Mouse (Mus musculus) megakaryocyte-erythroid progenitor cell, adult 5 weeks (primary cell): ENCODE data around the gene Tspan4. TPM values are rescaled to one million over a fixed set of nuclear protein-coding genes. Genes with fewer than 3 reads are reported as not detected.

ENCODE experiments used
- polyA plus RNA-seq: library from polyadenylated mRNA; stranded (reverse); fragments of >175 nt; gene quantifications from 2 replicates; pipeline ENCODE4 v1.2.3, GENCODE M21; 2012

Gene Tspan4
- polyA plus RNA-seq = 27.3 and 28.2 TPM in 2 replicates

DNA sequence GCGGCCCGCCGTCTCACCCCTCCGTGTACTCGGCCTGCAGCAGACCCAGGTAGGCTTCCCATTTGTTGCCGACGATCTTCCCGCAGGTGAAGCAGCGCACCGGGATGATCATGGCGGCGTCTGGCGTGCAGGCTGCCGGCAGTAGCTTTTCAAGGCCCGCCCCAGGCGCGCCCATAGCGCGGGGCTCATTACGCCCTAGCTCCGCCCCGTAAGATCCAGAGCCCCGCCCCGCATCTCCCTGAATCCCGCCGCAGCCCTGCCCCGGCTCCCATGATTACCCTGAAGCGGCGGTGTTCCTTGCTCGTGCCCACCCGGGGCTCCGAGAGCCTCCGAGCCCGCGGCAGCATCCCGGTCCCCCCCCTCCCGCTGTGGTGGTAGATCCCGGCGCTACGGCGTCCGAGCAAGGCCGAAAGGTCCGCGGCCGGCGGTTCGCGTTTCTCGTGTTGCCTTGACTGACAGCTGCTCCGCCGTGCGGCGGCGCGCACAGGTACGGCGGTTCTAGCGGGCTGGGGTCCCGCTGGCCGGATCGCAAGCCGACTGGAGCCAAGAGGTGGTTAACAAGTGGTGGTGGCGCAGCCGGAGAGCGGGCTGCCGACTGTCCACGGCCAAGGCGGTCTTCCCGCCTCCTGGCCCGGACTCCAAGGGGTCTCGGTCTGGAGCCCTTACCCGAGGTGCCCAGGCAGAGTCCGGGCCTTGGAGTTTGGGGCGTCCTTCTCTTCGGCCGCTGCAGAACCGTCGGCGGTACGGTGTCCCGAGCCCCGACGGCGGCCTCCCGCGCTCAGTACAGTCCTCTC, at the start of gene Tspan4, which contains the start of gene Polr2l:
TSS of gene Tspan4 (plus strand) at position 230 of the 794 bp plus-strand sequence.
TSS of gene Polr2l (minus strand) at position 122 of the 794 bp plus-strand sequence.

DNA sequence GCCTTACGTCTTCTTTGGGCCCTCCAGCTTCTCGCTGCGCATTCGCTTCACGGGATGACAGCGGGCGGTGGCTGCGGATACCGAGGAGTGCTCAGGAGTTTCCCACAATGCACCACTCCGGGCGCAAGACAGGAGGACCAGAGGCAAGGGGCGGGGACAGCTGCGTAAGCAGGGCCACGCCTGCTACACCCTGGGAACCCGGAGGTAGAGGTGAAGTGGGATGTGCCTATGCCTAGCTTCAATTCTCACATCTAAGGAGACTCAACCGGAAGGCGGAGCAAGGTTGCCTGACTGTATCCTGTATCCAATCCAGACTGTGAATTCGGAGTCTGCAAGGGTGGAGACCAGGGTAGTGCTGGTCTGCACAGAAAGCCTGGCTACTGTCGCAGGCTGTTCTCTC, 45.7 kb upstream of the Tspan4 start, which contains the start of gene Cend1:
TSS of gene Cend1 (minus strand) at position 182 of the 400 bp plus-strand sequence.

GRCm38 (mm10) chr7:141437178-141438120, 37.6 kb upstream of the Tspan4 start, which contains the start of gene Slc25a22:
Gene Slc25a22 (minus strand): TSS chr7:141437892.

DNA sequence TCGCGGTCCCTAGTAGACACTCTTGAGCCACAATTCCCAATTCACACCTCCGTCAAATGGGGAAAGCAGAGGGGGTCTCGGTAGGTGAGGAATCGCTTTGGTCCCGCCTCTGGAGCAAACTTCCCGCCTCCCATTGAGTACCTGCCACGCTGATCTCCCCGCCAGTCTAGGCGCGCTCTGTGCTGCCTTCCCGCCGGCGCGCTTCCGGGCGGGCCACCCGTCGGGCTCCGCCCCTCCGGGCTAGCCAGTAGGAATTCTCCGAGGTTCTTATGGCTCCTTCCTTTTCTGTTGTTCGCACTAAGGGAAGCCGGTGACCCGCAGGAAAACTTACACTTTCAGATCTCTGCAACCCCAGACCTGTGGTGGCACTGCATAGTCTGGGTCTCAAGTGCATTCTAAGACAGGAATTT, 31.2 kb upstream of the Tspan4 start, which contains the start of gene Pidd1:
TSS of gene Pidd1 (minus strand) at position 198 of the 410 bp plus-strand sequence.

DNA sequence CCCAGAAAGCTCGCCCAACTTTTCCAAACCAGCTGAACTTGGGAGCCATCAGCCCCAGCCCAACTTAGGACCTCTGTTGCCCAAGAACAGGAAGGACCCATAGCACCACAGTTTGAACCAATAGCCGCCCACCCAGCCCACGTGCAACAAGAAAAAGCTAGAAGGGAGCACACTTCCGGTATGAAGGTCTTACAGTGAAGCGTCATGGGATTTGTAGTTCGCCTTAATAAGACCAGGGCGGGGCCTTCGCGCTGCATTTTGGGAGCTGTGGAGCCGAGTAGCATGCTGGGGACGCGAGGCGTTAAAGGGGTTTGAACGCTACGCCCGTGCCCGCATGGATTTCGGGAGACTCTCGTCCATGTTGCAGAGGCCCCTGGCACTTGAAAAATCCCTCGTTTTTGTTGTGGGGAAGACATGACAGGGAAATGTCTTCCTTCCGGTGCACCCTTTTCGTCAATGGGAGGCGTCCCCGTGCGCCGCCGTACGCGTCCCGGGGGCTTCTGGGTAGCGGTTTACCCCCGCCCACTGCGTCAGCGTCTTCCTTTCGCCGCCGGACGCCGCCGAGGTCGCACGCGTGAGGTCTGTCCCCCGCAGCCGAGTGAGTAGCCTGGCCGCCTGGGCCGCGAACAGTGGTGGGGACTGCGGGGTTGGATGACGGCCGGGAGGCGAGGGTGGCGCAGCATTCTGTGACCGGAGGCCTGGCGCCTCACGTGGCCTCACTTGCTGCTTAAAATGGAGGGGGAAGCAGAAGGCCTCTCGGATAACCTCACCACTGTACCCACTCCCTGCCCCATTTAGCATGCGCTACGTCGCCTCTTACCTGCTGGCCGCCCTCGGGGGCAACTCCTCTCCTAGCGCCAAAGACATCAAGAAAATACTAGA, 27.7 kb upstream of the Tspan4 start, which contains the start of gene Rplp2:
TSS of gene Rplp2 (plus strand) at position 261 of the 882 bp plus-strand sequence.

GRCm38 (mm10) chr7:141454967-141455551, 20.0 kb upstream of the Tspan4 start, which contains the start of gene Pnpla2:
Gene Pnpla2 (plus strand): TSS chr7:141455198.

GRCm38 (mm10) chr7:141460391-141461113, 14.5 kb upstream of the Tspan4 start, which contains the start of gene Cracr2b:
Gene Cracr2b (plus strand): TSS chr7:141461094.

DNA sequence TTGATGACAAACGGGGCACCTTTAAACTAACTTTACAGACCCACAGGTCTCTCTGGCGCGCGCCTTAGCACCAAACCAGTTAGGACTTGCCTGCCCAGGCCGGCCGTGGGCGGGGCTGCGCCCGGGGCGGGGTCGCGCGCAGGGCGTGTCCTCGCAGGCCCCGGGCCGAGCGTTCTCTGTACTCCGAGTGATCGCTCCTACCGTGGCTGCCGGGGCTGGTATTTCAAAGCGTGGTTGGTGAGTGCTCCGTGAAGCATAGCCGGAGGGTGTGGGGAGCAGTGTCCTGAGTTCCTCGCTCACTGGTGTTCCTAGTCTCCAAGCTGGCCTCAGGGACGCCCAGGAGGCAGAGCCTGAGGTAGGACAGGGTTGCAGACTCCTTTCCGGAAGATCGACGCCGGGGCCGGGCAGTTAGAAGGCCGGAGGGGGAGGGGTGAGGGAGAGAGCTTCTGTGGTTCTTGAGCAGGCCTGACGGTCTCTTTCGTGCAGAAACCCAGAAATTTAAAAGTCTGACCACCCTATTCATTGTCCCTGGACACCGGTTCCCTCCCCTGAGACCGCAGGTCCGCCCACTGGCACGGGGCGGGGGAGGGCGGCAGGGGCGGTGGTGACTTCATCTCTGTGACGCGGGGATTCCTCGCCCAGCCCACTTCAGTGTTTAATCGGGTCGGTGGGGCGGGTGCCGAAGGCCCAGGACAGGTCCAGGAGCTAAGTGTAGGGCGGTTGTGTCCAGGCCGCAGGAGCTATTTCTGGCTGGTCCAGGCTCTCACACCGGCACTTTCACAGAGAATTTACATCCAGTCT, 7.6 kb upstream of the Tspan4 start, which contains the start of gene Cd151:
TSS of gene Cd151 (plus strand) at position 163 of the 801 bp plus-strand sequence.

GRCm38 (mm10) chr7:141539556-141540311, 64.7 kb downstream of the Tspan4 start, which contains the start of gene Chid1:
Gene Chid1 (minus strand): TSS chr7:141539857.

Other genes with a start within 250 kb of the Tspan4 start
- 130 and 156 TPM in 2 replicates for gene Phrf1, start 246.5 kb upstream of the Tspan4 start, polyA plus RNA-seq
- gene Irf7, start 208.8 kb upstream of the Tspan4 start, polyA plus RNA-seq = 47.5 and 78.3 TPM in 2 replicates
- gene Cdhr5, start 198.5 kb upstream of the Tspan4 start, polyA plus RNA-seq = 0.04 TPM in 1 of 2 replicates, not detected in the other
- not detected in 2 replicates for gene Sct, start 196.1 kb upstream of the Tspan4 start, polyA plus RNA-seq
- 0.03 TPM in 1 of 2 replicates, not detected in the other for gene Drd4, start 183.2 kb upstream of the Tspan4 start, polyA plus RNA-seq
- gene Deaf1, start 147.6 kb upstream of the Tspan4 start, polyA plus RNA-seq = 77.8 and 93.7 TPM in 2 replicates
- 11.4 and 11.9 TPM in 2 replicates for gene Tmem80, start 147.5 kb upstream of the Tspan4 start, polyA plus RNA-seq
- gene Eps8l2, start 136.4 kb upstream of the Tspan4 start, polyA plus RNA-seq = 0.39 and 1.3 TPM in 2 replicates
- 342 and 397 TPM in 2 replicates for gene Taldo1, start 83.0 kb upstream of the Tspan4 start, polyA plus RNA-seq
- gene Gatd1, start 61.1 kb upstream of the Tspan4 start, polyA plus RNA-seq = 8.0 and 12.4 TPM in 2 replicates
- gene Cend1, start 45.7 kb upstream of the Tspan4 start, polyA plus RNA-seq = not detected in 2 replicates
- 79.5 and 83.9 TPM in 2 replicates for gene Slc25a22, start 37.3 kb upstream of the Tspan4 start, polyA plus RNA-seq
- gene Pidd1, start 31.2 kb upstream of the Tspan4 start, polyA plus RNA-seq = 53.9 and 66.7 TPM in 2 replicates
- 8,310 and 8,668 TPM in 2 replicates for gene Rplp2, start 27.9 kb upstream of the Tspan4 start, polyA plus RNA-seq
- 168 and 188 TPM in 2 replicates for gene Pnpla2, start 20.0 kb upstream of the Tspan4 start, polyA plus RNA-seq
- 20.9 and 46.2 TPM in 2 replicates for gene Cracr2b, start 14.1 kb upstream of the Tspan4 start, polyA plus RNA-seq
- 19.8 and 21.9 TPM in 2 replicates for gene Cd151, start 7.8 kb upstream of the Tspan4 start, polyA plus RNA-seq
- gene Polr2l, start 108 bp upstream of the Tspan4 start, polyA plus RNA-seq = 70.2 and 83.1 TPM in 2 replicates
- gene Chid1, start 64.6 kb downstream of the Tspan4 start, polyA plus RNA-seq = 17.8 and 29.0 TPM in 2 replicates
- gene Ap2a2, start 86.9 kb downstream of the Tspan4 start, polyA plus RNA-seq = 25.0 and 25.3 TPM in 2 replicates
- gene Muc6, start 180.1 kb downstream of the Tspan4 start, polyA plus RNA-seq = 0.06 and 0.26 TPM in 2 replicates
- 0.10 TPM in 1 of 2 replicates, not detected in the other for gene Muc2, start 215.1 kb downstream of the Tspan4 start, polyA plus RNA-seq